Mouse (Mus musculus): ENCODE data around the gene Hp1bp3. TPM values are rescaled to one million over a fixed set of nuclear protein-coding genes. Genes with fewer than 3 reads are reported as not detected.

The Hp1bp3 gene
- polyA plus RNA-seq, 1 experiment from 2014 or later: 109 TPM

- Histone ChIP-seq H3K27me3 (replicated peaks) (no peaks in the 10 kb centered on the region), H3K4me3 (no peak overlapping the region), H3K9ac (no peak overlapping the region), H3K4me1 (replicated peaks) (no peaks in the 10 kb centered on the region), H3K9me3 (replicated peaks) (no peaks in the 10 kb centered on the region), H3K36me3 (peaks cover 92% of the 10 kb centered on the region), H3K27ac (ENCODE audit: poor library complexity, severe bottlenecking) (no peak overlapping the region), H3K4me2 (no peak overlapping the region)
- no peak for ATAC-seq (ENCODE audit: insufficient number of reproducible peaks, low FRiP score)
- 73% methylated on average over 3 of the region's 3 CpGs for WGBS
Observed at GRCm38 (mm10) chr4:138200769-138201168, 15.3 kb upstream of the Hp1bp3 start.

- Histone ChIP-seq H3K9ac (no peak overlapping the region), H3K36me3 (peaks cover 90% of the 10 kb centered on the region), H3K9me3 (replicated peaks) (no peaks in the 10 kb centered on the region), H3K27me3 (replicated peaks) (no peaks in the 10 kb centered on the region), H3K27ac (ENCODE audit: poor library complexity, severe bottlenecking) (no peak overlapping the region), H3K4me3 (no peak overlapping the region), H3K4me2 (no peak overlapping the region), H3K4me1 (replicated peaks) (no peaks in the 10 kb centered on the region)
- no peak for ATAC-seq (ENCODE audit: insufficient number of reproducible peaks, low FRiP score)
- WGBS: 46% methylated on average over 9 of the region's 9 CpGs
Observed at GRCm38 (mm10) chr4:138201696-138202095, 14.4 kb upstream of the Hp1bp3 start.

- H3K27me3 ChIP-seq (replicated peaks): no peaks in the 10 kb centered on the region
- ATAC-seq (ENCODE audit: insufficient number of reproducible peaks, low FRiP score): no peak
- WGBS: 79% methylated on average over 5 of the region's 5 CpGs
- no peak overlapping the region for H3K27ac ChIP-seq (ENCODE audit: poor library complexity, severe bottlenecking)
- H3K4me1 ChIP-seq (replicated peaks): no peaks in the 10 kb centered on the region
- H3K36me3 ChIP-seq: peaks cover 43% of the 10 kb centered on the region
- H3K9me3 ChIP-seq (replicated peaks): no peaks in the 10 kb centered on the region
- no peak overlapping the region for H3K4me3 ChIP-seq
- no peak overlapping the region for H3K4me2 ChIP-seq
- H3K9ac ChIP-seq: no peak overlapping the region
Observed at GRCm38 (mm10) chr4:138210116-138210515, 6.0 kb upstream of the Hp1bp3 start.

GRCm38 (mm10) chr4:138213861-138214260 lies 2.2 kb upstream of the Hp1bp3 start:
- H3K4me2 ChIP-seq: no peak overlapping the region
- H3K4me1 ChIP-seq (replicated peaks): peaks cover 14% of the 10 kb centered on the region
- H3K27ac ChIP-seq (ENCODE audit: poor library complexity, severe bottlenecking): no peak overlapping the region
- WGBS: 84% methylated on average over 3 of the region's 3 CpGs
- H3K27me3 ChIP-seq (replicated peaks): no peaks in the 10 kb centered on the region
- H3K9ac ChIP-seq: no peak overlapping the region
- no peaks in the 10 kb centered on the region for H3K9me3 ChIP-seq (replicated peaks)
- H3K36me3 ChIP-seq: peaks cover 14% of the 10 kb centered on the region
- H3K4me3 ChIP-seq: no peak overlapping the region
- ATAC-seq (ENCODE audit: insufficient number of reproducible peaks, low FRiP score): no peak

- Histone ChIP-seq H3K4me3 (peak overlapping the region; percentile 87), H3K4me1 (replicated peaks) (peaks cover 31% of the 10 kb centered on the region), H3K9ac (peak overlapping the region; percentile 98), H3K9me3 (replicated peaks) (no peaks in the 10 kb centered on the region), H3K36me3 (no peaks in the 10 kb centered on the region), H3K27me3 (replicated peaks) (no peaks in the 10 kb centered on the region), H3K4me2 (peak overlapping the region; percentile 84), H3K27ac (ENCODE audit: poor library complexity, severe bottlenecking) (peak overlapping the region; percentile 99)
- WGBS: 47% methylated on average over 13 of the region's 13 CpGs
- ATAC-seq (ENCODE audit: insufficient number of reproducible peaks, low FRiP score): no peak
Observed at GRCm38 (mm10) chr4:138215671-138216199, 361 bp upstream of the Hp1bp3 start.

- WGBS: under 1% methylated on average over 49 of the region's 68 CpGs
- peaks cover 33% of the 10 kb centered on the region for H3K4me1 ChIP-seq (replicated peaks)
- H3K4me3 ChIP-seq: peak overlapping the region; percentile 87
- ATAC-seq (ENCODE audit: insufficient number of reproducible peaks, low FRiP score): peak; percentile 97
- no peaks in the 10 kb centered on the region for H3K27me3 ChIP-seq (replicated peaks)
- H3K36me3 ChIP-seq: peaks cover under 1% of the 10 kb centered on the region
- H3K9me3 ChIP-seq (replicated peaks): no peaks in the 10 kb centered on the region
- peak overlapping the region; percentile 99 for H3K27ac ChIP-seq (ENCODE audit: poor library complexity, severe bottlenecking)
- peak overlapping the region; percentile 84 for H3K4me2 ChIP-seq
- peak overlapping the region; percentile 98 for H3K9ac ChIP-seq
Observed at GRCm38 (mm10) chr4:138216891-138217392, 846 bp downstream of the Hp1bp3 start.

- WGBS: under 1% methylated on average over 36 of the region's 36 CpGs
- peak; percentile 22 for ATAC-seq (ENCODE audit: insufficient number of reproducible peaks, low FRiP score)
- Histone ChIP-seq H3K9ac (peak overlapping the region; percentile 98), H3K4me2 (peak overlapping the region; percentile 84), H3K27ac (ENCODE audit: poor library complexity, severe bottlenecking) (peak overlapping the region; percentile 92), H3K4me1 (replicated peaks) (peaks cover 36% of the 10 kb centered on the region), H3K27me3 (replicated peaks) (no peaks in the 10 kb centered on the region), H3K9me3 (replicated peaks) (no peaks in the 10 kb centered on the region), H3K36me3 (peaks cover 6% of the 10 kb centered on the region), H3K4me3 (peak overlapping the region; percentile 87)
Observed at GRCm38 (mm10) chr4:138217441-138217840, 1.3 kb downstream of the Hp1bp3 start.

GRCm38 (mm10) chr4:138217951-138218685 lies 2.0 kb downstream of the Hp1bp3 start:
- H3K4me2 ChIP-seq: peak overlapping the region; percentile 84
- 73% methylated on average over 11 of the region's 11 CpGs for WGBS
- H3K27me3 ChIP-seq (replicated peaks): no peaks in the 10 kb centered on the region
- peaks cover 36% of the 10 kb centered on the region for H3K4me1 ChIP-seq (replicated peaks)
- H3K4me3 ChIP-seq: peak overlapping the region; percentile 87
- H3K9ac ChIP-seq: peak overlapping the region; percentile 98
- peaks cover 13% of the 10 kb centered on the region for H3K36me3 ChIP-seq
- no peak for ATAC-seq (ENCODE audit: insufficient number of reproducible peaks, low FRiP score)
- H3K9me3 ChIP-seq (replicated peaks): no peaks in the 10 kb centered on the region
- peak overlapping the region; percentile 92 for H3K27ac ChIP-seq (ENCODE audit: poor library complexity, severe bottlenecking)

- H3K4me2 ChIP-seq: no peak overlapping the region
- H3K4me1 ChIP-seq (replicated peaks): peaks cover 36% of the 10 kb centered on the region
- no peak overlapping the region for H3K27ac ChIP-seq (ENCODE audit: poor library complexity, severe bottlenecking)
- no peaks in the 10 kb centered on the region for H3K27me3 ChIP-seq (replicated peaks)
- ATAC-seq (ENCODE audit: insufficient number of reproducible peaks, low FRiP score): no peak
- peaks cover 25% of the 10 kb centered on the region for H3K36me3 ChIP-seq
- no peak overlapping the region; the same call in 1 of the 2 replicates for H3K9ac ChIP-seq
- H3K9me3 ChIP-seq (replicated peaks): no peaks in the 10 kb centered on the region
- 89% methylated on average over 5 of the region's 5 CpGs for WGBS
- no peak overlapping the region for H3K4me3 ChIP-seq
Observed at GRCm38 (mm10) chr4:138219331-138219730, 3.2 kb downstream of the Hp1bp3 start.

GRCm38 (mm10) chr4:138220761-138221160 lies 4.7 kb downstream of the Hp1bp3 start:
- H3K27ac ChIP-seq (ENCODE audit: poor library complexity, severe bottlenecking): no peak overlapping the region
- ATAC-seq (ENCODE audit: insufficient number of reproducible peaks, low FRiP score): no peak
- H3K9me3 ChIP-seq (replicated peaks): no peaks in the 10 kb centered on the region
- no peak overlapping the region for H3K4me3 ChIP-seq
- no peaks in the 10 kb centered on the region for H3K27me3 ChIP-seq (replicated peaks)
- peaks cover 38% of the 10 kb centered on the region for H3K36me3 ChIP-seq
- H3K4me1 ChIP-seq (replicated peaks): peaks cover 33% of the 10 kb centered on the region
- H3K9ac ChIP-seq: no peak overlapping the region
- WGBS: 79% methylated on average over 7 of the region's 7 CpGs
- no peak overlapping the region for H3K4me2 ChIP-seq

- Histone ChIP-seq H3K36me3 (peaks cover 44% of the 10 kb centered on the region), H3K9ac (no peak overlapping the region), H3K4me3 (no peak overlapping the region), H3K4me1 (replicated peaks) (peaks cover 32% of the 10 kb centered on the region), H3K4me2 (no peak overlapping the region), H3K9me3 (replicated peaks) (no peaks in the 10 kb centered on the region), H3K27ac (ENCODE audit: poor library complexity, severe bottlenecking) (no peak overlapping the region), H3K27me3 (replicated peaks) (no peaks in the 10 kb centered on the region)
- no peak for ATAC-seq (ENCODE audit: insufficient number of reproducible peaks, low FRiP score)
- 76% methylated on average over 5 of the region's 5 CpGs for WGBS
Observed at GRCm38 (mm10) chr4:138221406-138221805, 5.3 kb downstream of the Hp1bp3 start.
